Mouse (Mus musculus): Measurements from ENCODE around the gene Rbm8a.

The Rbm8a gene

GRCm38 (mm10) chr3:96629729-96630600, at the start of gene Rbm8a:
Rbm8a (plus strand) TSS chr3:96629933.
- DNase-seq (ENCODE audit: low spot score in 2 of 2), result peak; percentile 95

- no peak for DNase-seq (ENCODE audit: low spot score in 2 of 2)
Measured at GRCm38 (mm10) chr3:96581141-96581540, 48.6 kb upstream of the Rbm8a start.

- DNase-seq (ENCODE audit: low spot score in 2 of 2), result no peak
Measured at GRCm38 (mm10) chr3:96581771-96582515, 47.8 kb upstream of the Rbm8a start.

GRCm38 (mm10) chr3:96583386-96583785, 46.3 kb upstream of the Rbm8a start:
- no peak for DNase-seq (ENCODE audit: low spot score in 2 of 2)

GRCm38 (mm10) chr3:96590657-96591056, 39.1 kb upstream of the Rbm8a start:
- DNase-seq (ENCODE audit: low spot score in 2 of 2), result no peak

GRCm38 (mm10) chr3:96593374-96593773, 36.4 kb upstream of the Rbm8a start:
- DNase-seq (ENCODE audit: low spot score in 2 of 2), result no peak

GRCm38 (mm10) chr3:96593790-96594560, 35.8 kb upstream of the Rbm8a start, which contains the start of gene Polr3gl:
Polr3gl (minus strand) TSS chr3:96594181.
- peak; percentile 91 to 94 for DNase-seq (ENCODE audit: low spot score in 2 of 2)

- no peak for DNase-seq (ENCODE audit: low spot score in 2 of 2)
Measured at GRCm38 (mm10) chr3:96594851-96595250, 34.9 kb upstream of the Rbm8a start.

GRCm38 (mm10) chr3:96595661-96596060, 34.1 kb upstream of the Rbm8a start:
- peak in 1 of 2 experiments; percentile 40 for DNase-seq (ENCODE audit: low spot score in 2 of 2)

GRCm38 (mm10) chr3:96596228-96596707, 33.5 kb upstream of the Rbm8a start, which contains the start of gene Ankrd34a:
Ankrd34a (plus strand) TSS chr3:96596636.
- DNase-seq (ENCODE audit: low spot score in 2 of 2), result peak; percentile 71 to 75

- DNase-seq (ENCODE audit: low spot score in 2 of 2), result peak in 1 of 2 experiments; percentile 34
Measured at GRCm38 (mm10) chr3:96596855-96597254, 32.9 kb upstream of the Rbm8a start.

GRCm38 (mm10) chr3:96597435-96597891, 32.3 kb upstream of the Rbm8a start:
- DNase-seq (ENCODE audit: low spot score in 2 of 2), result peak; percentile 33 to 47

- peak; percentile 53 to 61 for DNase-seq (ENCODE audit: low spot score in 2 of 2)
Measured at GRCm38 (mm10) chr3:96598156-96599068, 31.3 kb upstream of the Rbm8a start.

- no peak for DNase-seq (ENCODE audit: low spot score in 2 of 2)
Measured at GRCm38 (mm10) chr3:96599069-96599393, 30.7 kb upstream of the Rbm8a start.

- no peak for DNase-seq (ENCODE audit: low spot score in 2 of 2)
Measured at GRCm38 (mm10) chr3:96599411-96599810, 30.3 kb upstream of the Rbm8a start.

- DNase-seq (ENCODE audit: low spot score in 2 of 2), result peak; percentile 92
Measured at GRCm38 (mm10) chr3:96600639-96601250, 29.0 kb upstream of the Rbm8a start, which contains the start of gene Lix1l. Lix1l (plus strand) TSS chr3:96601149.

- DNase-seq (ENCODE audit: low spot score in 2 of 2), result peak; percentile 55
Measured at GRCm38 (mm10) chr3:96601251-96601787, 28.4 kb upstream of the Rbm8a start.

GRCm38 (mm10) chr3:96601941-96602703, 27.6 kb upstream of the Rbm8a start:
- no peak for DNase-seq (ENCODE audit: low spot score in 2 of 2)

GRCm38 (mm10) chr3:96602704-96603084, 27.0 kb upstream of the Rbm8a start:
- no peak for DNase-seq (ENCODE audit: low spot score in 2 of 2)

Measured in frontal cortex, postnatal 14 days (tissue).